Mouse (Mus musculus) kidney, postnatal 14 days (tissue): ENCODE results near the gene Dnah7c.
"Not testable (repeated sequence)": the region's sequence is repeated elsewhere in the genome, so short reads cannot be mapped to it uniquely, and the experiment has no call there.

Experiments used
- DNase-seq: peaks from one replicate; pipeline ENCODE4 v3.0.0; 2022; ENCODE audit warnings: mixed read lengths

The Dnah7c gene

DNA sequence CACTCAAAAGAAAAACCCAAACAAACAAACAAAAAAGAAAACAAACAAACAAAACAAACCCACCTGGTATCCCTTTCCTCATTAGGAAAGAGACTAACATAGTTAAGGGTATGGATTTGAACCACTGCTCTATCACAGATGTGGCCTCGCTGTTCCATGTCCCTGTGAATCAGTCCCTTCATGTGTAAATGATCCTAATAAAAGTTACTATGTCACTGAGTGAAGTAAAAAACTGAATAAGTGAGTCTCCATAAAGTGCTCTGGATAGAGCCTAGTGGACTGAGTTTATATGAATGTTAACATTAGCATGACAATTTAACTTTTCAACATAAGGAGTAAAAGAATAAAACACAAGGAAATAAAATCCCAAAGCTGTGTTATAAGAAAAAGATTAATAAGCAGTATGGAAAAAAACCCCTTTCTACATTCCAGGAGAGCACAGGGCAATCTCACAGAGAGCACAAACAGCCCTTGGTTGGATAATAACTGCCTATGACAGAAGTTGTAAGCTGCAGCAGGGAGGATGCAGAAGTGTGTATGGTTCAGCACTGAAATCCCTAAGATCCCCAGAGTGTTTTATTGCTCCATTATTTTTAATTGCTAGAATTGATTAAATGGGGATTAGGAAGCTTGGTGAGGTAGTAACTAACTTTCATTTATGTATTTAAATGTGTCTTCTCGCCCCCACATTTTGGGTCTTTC is 308.2 kb downstream of the Dnah7c start:
- DNase-seq = not testable (repeated sequence)

DNA sequence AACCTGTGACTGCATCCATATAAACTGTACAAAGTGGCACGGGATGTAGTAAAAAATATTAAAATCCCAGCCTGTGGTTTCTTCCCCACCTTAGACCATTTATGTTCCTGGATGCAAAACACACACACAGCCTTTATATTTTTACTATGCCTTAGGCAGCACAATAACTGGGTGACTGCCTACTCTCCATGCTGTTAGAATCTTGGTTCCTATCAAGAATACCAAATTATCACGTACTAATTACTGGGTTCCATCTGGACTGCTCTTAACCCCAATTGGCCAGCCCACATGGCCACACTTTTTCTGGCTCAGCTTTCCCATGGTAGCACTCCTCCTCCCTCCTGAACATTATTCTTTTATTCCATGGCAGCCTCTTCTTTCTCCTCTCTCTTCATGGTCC is 309.1 kb downstream of the Dnah7c start:
- not testable (repeated sequence) for DNase-seq

DNA sequence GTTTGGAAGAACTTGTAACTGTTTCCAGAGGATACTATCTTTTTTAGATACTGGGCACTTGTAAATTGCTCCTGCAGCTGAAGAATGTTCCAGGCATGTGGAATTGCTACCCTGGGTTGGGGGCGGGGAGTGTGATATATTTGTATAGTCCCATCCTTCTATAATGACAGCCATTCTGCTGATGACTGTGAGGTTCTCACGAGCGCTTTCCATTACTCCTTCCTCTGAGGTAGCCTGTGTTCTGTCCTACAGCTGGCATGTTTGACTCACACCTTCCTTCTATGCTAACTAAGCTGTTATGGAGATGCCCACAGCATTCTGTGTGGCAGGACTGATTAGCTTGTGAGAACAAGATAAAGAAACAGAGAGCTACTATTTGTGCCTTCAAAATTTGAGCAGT is 339.2 kb downstream of the Dnah7c start:
- not testable (repeated sequence) for DNase-seq

DNA sequence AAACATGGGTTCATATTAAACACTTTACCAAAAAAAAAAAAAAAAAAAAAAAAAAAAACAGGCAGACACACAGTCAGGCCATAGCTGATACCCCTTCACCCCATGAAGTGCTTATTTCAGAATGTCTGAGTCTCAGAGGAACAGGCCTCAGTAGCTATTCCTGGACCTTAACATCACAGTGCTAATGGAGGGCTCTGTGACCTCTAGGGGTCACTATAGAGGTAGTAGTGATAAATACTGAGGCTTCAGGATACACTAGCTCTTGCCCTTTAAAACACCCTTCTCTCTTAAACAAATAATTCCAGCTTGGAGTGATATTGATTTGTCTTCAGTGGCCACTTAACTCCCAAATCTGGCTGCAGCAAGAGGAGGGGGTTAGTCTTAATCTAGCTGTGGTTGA is 343.9 kb downstream of the Dnah7c start:
- not testable (repeated sequence) for DNase-seq

DNA sequence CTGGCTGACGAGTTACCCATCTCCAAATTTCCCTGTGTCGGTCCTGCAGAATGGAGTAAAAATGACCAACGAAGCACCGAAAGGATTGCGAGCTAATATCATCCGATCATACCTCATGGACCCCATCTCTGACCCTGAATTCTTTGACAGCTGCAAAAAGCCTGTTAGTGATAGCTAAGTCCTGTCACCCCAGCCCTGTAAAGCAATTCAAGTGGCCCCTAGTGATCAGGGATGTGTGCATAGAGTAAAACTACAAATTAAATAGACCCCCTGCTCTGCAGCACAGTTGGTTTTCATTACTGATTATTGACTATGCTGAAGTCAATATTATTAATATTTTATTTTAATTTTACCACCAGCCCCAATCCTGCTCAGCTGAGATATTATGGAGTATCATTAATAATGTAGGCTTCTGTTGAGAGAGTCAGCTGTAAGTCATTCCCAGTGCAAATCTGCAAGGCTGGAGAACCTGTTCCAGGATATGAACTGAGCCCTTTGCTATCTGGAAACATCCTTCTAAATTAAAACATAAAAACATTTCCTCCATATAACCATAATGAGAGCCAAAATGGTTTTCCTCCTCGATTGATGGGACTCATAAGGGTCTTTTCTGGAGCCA is 344.8 kb downstream of the Dnah7c start:
- DNase-seq = not testable (repeated sequence)

DNA sequence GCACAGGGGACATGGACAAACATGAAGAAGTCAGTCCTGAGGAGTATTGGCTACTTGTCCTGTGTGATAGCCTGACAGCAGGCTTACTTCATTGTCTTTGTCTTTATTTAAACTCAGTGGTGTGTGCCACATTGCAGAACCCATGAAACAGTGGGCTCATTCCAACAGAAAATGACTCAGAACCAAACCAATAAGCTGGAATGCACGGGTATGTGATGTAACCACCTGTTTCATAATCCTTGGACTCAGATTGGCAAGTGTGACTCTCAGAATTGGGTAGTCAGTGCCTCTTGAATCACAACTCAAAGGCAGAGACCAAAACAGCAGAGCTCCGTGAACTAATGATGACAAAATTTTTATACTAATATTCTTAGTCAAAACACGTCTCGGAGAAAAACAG is 356.8 kb downstream of the Dnah7c start:
- not testable (repeated sequence) for DNase-seq

DNA sequence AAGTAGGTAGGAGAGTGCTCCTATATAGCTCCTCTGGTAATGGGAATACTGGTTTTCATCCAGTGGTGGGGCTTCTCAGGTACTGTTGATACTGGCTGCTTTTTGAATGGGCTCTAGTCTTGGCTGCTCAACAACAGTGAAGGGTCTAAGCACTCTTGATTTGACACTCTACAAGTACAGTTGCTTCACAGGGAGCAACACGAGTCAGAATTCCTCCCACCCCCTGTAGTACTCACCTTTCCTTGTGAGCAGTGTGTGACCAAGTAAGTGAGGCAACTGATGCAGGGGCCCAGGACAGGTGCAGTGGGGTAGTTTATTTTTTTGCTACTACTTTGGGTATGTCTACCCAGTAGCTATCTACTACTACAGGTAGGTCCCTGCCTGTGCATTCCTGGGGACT is 379.7 kb downstream of the Dnah7c start:
- no peak for DNase-seq

DNA sequence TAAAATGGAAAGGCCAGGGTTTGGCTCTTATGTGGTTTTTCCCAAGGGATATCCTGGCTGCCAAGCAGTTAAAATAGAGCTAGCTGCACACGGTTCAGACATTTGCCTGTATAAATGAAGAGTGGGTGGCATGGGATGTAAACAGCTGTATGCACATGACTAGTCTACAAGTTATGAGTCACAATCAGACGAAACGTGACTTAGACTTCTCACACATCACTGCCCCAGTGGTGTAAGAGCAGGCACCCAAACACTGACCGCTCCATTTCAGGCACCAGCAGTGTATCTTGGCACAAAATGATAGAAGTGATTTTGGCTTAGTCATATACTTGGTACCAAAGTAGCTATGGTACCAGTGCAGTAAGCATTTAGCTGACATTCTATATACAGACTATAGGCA is 383.2 kb downstream of the Dnah7c start:
- not testable (repeated sequence) for DNase-seq

DNA sequence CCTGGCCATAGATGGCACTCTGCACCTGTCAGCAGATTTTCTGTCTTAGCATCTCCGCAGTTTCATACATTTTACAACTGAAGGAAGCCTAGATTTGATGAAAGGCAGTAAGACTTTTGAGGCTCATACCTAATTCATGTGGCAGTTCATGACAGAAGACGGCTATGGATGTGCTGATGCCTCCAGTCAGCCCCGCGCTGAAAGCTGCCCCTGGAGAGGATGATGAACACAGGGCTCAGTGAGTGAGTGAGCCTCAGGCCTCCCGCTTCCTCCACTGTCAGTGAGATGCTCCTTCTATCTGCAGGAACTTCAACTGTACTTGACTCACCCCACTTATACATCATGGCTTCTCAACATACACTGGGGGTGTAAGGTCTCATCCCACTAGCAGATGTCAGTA is 392.5 kb downstream of the Dnah7c start:
- no peak for DNase-seq

DNA sequence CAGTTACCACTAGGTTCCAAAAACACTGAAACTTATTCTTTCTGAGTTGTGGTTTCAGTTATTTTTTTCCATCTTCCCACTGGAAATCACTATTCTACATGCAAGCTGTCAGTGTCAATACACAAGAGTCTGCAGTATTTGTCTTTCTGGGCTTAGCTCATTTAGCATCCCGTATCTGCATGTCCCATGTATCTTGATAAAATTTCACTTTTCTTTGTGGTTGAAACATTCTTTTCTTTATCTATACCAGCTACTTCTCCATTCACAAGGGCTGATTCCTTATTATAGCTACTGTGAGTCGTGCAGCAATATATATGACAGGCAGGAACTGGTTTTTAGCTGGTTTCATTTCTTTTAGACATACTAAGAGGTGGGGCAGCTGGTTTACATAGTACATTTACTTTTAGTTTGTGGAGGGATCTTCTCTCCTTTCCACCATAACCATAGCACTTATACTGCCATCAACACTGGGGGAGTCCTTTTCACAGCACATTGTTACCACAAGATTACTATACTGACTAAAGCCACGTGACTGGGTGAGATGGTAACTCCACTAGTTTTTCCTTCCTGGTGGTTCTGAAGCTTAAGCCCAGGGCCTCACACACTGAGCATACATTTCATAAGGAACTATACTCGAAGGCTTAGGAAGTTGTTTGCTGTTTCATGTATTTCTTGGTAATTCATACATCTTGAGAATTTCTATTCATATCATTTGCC is 397.0 kb downstream of the Dnah7c start:
- DNase-seq = no peak

DNA sequence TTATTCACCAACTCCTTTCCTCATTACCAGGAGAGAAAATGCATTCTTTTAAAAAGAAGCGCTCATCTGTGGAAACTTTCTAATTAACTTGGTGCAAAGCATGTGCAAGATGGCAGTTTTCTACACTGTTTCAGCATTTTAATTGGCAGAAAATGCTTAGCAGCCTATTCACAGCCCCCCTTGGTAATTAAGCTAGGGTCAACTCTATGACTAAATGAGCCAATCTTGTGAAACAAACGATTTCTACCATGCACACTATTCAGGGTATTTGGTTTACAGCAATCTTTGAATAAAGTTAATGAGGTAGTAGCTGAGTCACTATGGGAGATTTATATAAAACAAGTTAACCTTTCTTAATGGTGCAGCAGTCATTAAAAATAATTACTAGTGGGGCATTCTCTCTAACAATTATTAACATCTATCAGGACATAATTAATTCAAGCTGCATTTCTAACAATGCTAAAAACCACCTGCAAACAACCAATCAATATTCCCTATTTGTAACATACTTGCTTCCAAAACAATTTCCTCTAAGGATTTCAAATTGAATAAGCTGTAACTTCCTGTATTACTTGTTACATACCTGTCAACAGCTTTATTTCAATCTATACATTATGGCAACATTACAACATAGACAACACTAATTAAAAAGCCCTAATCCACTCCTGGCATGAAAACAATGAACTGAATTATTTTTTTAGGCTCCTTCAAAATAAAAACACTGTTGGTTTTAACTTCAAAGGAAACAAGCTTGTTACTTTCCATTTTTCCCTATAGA is 404.9 kb downstream of the Dnah7c start:
- no peak for DNase-seq

DNA sequence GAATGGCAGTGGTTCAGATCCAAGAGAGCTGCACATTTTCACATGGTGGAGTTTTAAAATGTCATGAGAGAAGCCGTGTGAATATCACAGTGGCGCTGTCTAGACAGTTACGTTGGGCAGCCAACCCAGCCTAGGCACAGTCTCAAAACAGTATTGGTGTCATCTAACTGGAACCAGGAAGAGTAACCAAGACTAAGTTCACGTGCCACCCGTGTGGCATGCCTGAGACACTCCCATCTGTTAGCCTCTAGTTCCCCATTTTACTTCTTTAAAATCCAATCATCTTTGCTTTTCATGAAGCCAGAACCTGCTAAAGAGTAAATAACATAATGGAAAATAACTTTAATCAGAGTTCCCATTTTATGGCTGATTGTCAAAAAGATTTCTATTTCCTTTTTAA is 406.5 kb downstream of the Dnah7c start:
- no peak for DNase-seq

DNA sequence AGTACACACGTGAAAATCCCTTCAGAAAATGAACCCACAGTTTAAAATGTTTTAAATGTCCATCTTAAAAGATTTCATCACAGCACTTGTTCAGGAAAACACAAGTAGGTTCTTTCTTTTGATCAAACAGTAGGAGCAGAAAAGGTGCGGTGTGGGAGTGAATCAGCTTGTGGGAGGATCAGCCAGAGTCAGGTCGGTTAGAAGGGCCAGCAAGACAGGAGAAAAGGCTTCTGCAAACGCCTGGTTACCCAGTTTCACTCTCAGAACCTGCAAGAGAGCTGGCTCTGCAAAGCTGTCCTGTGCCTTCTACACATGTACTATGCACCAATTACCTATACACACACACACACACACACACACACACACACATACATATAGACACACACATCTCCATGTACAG is 418.0 kb downstream of the Dnah7c start:
- no peak for DNase-seq

DNA sequence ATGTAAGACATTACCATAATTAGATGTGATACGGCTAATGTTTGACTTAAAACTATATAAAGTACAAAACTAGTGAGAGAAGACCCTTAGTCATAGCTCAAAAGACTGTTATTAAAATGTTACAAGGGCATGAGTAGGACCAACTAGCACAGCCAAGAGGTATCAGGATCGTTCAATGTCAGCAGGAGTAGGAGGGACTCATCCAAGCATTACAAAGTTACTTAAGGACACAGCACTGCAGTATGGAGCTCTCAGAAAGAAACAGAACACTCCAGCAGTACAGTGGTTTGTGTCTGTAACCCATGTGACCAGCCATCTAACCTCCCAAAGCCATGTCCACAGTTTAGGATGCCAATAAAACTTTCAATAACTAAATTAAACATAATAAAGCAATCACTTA is 418.9 kb downstream of the Dnah7c start:
- DNase-seq = no peak

DNA sequence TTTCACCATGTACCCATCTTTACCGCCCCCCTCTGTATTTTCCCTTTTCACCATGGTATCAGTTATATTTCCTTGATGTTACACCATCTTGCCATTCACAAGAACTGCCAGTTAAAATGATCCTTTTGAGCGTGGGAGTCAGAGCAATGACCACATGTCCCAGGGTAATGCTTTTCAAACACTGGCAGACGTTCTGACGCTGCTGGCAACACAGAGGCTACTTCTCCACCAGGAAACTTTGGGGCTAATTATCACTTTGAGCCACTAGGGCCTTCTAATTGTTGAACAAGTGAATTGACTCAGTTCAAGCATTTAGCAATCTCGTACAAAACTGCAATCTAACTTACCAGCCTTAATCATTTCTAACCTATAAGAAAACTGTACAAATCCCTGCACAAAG is 419.8 kb downstream of the Dnah7c start:
- no peak for DNase-seq

DNA sequence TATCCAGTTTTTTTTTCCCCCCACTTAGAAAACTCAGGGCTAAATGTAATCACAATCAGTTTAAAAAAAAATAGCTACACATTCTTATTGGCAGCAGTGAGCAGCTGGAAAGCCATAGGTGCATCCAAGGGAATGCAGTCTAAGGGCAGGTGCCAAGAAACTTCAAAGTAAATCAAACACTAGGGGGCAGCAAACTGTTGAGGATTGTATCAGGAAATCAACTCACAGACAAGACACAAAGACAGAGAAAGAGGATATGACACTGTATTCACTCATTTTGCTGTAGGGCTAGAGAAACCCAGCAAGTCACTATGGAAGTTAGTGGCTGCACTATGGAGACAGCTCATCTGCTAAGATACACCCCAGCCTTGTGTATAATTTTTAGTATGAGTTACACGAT is 424.4 kb downstream of the Dnah7c start:
- peak; percentile 84 for DNase-seq

DNA sequence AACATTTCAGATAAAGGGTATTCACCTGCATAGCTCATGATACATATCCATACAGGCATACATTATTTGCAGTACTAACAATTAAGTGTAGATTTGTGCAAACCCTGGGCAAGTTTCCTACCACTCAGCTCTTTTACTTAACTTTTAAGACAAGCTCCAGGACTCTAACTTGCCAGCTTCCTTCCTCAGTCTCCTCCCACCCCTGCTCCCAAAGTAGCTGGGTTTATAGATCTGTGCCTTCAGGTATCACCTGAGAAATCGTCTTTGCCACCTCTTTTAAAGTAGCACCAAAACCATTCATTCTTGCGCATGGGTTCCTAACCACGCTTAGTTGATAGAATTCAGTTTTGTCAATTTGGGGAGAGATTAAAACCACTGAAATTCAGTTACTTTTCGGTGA is 426.2 kb downstream of the Dnah7c start:
- DNase-seq = no peak

DNA sequence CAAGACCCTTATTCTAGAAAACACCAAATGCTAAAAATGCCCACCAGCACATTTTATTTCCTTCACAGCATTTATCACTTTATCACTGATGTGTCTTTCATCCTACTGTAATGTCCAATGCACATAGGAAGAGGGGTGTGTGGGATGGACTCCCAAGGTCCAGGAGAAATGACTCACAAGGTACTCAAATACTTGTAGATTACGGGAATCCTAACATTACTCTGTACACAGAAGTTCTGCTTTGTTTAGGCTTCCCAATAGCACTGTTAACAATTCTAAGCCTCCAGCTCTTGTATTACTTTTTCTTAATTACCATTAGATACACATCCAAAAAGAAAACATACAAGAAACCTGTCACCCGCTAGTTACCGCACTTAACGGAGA is 426.8 kb downstream of the Dnah7c start:
- no peak for DNase-seq

DNA sequence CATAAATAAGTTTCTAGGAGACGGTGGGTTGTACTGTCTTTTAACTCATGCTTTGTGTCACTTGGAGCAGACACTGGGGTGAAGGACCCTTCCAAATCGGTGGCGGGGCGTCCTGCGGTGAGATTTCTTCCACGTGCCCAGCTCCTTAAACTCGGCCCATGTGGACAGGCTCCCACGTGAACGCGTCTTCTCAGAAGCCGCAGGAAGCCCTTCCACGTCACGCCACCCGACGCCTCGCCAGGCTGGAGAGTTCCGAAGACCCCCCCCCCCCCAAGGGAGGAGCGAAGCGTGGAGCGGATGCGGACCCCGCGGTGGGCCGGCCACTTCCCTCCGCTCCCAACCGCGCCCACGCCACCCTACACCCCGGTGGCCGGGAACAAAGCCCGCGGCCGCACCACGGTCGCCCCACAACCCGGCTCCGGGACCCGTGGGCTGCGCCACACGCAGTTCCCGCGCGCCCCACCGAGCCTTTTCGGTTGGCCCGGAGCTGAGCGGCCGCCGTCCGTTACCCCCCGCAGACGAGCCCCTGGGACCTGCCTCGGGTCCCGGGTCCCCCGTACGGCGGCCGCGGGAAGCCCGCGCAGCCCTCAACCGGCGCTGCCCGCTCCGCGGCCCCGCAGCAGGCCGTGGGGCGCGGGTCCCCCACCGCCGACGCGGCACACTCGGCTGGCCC is 427.3 kb downstream of the Dnah7c start:
- peak; percentile 77 for DNase-seq

DNA sequence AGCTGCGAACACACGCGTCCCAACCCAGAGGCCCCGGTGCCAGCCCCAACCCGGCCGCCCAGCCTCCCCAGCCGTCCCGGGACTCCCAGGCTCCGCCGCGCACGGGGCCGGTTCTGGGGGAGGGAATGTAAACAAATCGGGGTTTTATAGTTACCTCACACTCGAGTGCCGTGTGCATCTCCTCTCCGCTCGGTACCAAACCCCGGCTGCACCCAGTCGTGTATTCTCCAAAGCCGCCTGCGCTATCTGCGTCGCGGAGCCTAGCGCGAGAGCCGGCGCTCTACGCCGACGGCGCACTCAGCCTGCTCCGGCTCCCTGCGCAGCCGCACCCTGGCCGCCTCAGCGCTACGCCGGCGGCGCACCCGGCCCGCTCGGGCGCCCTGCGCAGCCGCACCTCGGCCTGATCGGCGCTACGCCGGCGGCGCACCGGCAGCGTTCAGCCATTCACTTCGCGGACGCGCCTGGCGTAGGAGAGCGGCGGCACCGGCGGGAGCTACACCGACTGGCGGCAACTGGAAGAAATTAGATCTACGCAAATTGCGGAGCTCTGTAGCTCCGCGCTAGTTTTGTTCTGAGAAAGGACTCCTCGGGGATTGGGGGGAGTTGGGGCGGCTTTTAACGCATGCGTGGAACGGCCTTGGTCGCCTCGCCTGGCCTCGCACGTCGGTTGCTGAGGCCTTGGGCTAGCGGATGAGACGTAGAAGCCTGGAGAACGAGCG is 428.1 kb downstream of the Dnah7c start:
- peak; percentile 98 for DNase-seq

DNA sequence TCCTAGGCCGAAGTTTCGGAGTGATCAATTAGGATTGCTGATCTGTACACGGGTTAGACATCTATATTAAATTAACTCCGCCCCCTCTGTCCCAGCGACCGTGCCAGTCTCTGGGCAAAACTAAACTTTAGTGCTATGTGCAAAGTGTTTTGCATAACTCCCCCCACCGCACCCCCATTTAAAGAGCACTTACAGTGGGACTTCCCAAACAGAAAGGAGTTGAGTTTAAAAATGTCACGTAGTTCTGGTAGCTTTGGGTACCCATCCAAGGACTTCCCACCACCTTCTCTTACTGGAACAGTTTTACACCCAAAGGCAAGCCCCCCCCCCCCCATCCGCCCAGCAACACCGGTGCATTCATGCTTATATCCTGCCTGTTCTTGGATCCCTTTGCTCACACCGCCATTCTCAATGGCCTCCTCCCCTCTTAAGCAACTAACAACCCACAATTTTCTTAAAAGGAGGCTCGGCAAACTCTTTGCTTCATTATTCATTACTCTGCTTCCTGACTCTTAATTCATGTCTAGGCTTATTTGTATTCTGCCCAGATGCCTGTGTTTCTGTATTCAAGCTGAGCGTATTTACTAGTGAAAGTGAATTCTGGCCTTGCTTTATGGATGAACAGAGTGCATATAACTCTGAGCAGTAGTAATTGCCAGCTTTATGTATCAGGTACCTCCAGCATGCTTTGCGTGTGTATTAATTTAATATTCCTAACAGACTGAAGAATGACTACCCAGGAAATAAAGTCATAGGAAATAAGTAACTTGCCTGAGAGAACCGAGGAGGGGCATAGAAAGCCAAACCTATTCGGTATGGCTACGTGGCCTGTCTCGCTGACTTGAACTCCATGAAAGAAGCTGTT is 428.9 kb downstream of the Dnah7c start:
- peak; percentile 91 for DNase-seq
